Mouse (Mus musculus): Measurements from ENCODE around the gene Zfp462. TPM values are rescaled to one million over a fixed set of nuclear protein-coding genes. Genes with fewer than 3 reads are reported as not detected.
"Not testable (repeated sequence)": the region's sequence is repeated elsewhere in the genome, so short reads cannot be mapped to it uniquely, and the experiment has no call there.

Gene Zfp462
- polyA plus RNA-seq, 1 experiment: 0.06 TPM

GRCm38 (mm10) chr4:54987926-54988325, 43.1 kb downstream of the Zfp462 start:
- peaks cover 15% of the 10 kb centered on the region for H3K9me3 ChIP-seq
- no peaks in the 10 kb centered on the region for H3K27me3 ChIP-seq (replicated peaks)

GRCm38 (mm10) chr4:54991973-54992372, 47.1 kb downstream of the Zfp462 start:
- Histone ChIP-seq H3K27me3 (replicated peaks) (no peaks in the 10 kb centered on the region), H3K36me3 (replicated peaks; ENCODE audit: low read length) (no peaks in the 10 kb centered on the region), H3K4me3 (replicated peaks) (no peak overlapping the region), H3K4me1 (no peaks in the 10 kb centered on the region), H3K9me3 (peaks cover 16% of the 10 kb centered on the region)
- no peak for TF ChIP-seq GATA1 (IDR thresholded peaks at IDR 0.05; ENCODE audit: borderline replicate concordance, low read length)
- TF ChIP-seq FLI1 (IDR thresholded peaks at IDR 0.05; ENCODE audit: low read length): no peak

More at GRCm38 (mm10) chr4:54987926-54988325, 43.1 kb downstream of the Zfp462 start:
- TF ChIP-seq GATA1 (IDR thresholded peaks at IDR 0.05; ENCODE audit: borderline replicate concordance, low read length): no peak
- no peak for TF ChIP-seq FLI1 (IDR thresholded peaks at IDR 0.05; ENCODE audit: low read length)
- Histone ChIP-seq H3K4me1 (no peaks in the 10 kb centered on the region), H3K4me3 (replicated peaks) (no peak overlapping the region), H3K36me3 (replicated peaks; ENCODE audit: low read length) (no peaks in the 10 kb centered on the region)

- H3K27me3 ChIP-seq (replicated peaks); H3K36me3 ChIP-seq (replicated peaks; ENCODE audit: low read length); H3K4me1 ChIP-seq; H3K4me3 ChIP-seq (replicated peaks): not testable (repeated sequence)
- peaks cover 19% of the 10 kb centered on the region for H3K9me3 ChIP-seq
Measured at GRCm38 (mm10) chr4:54993001-54993400, 48.2 kb downstream of the Zfp462 start.

- Histone ChIP-seq H3K9me3 (peaks cover 20% of the 10 kb centered on the region), H3K27me3 (replicated peaks) (no peaks in the 10 kb centered on the region), H3K4me3 (replicated peaks) (no peak overlapping the region), H3K36me3 (replicated peaks; ENCODE audit: low read length) (no peaks in the 10 kb centered on the region), H3K4me1 (no peaks in the 10 kb centered on the region)
- TF ChIP-seq FLI1 (IDR thresholded peaks at IDR 0.05; ENCODE audit: low read length) (no peak), GATA1 (IDR thresholded peaks at IDR 0.05; ENCODE audit: borderline replicate concordance, low read length) (no peak)
Measured at GRCm38 (mm10) chr4:54995258-54995657, 50.4 kb downstream of the Zfp462 start.

GRCm38 (mm10) chr4:54996064-54996463, 51.2 kb downstream of the Zfp462 start:
- Histone ChIP-seq H3K27me3 (replicated peaks) (no peaks in the 10 kb centered on the region), H3K4me3 (replicated peaks) (no peak overlapping the region), H3K4me1 (no peaks in the 10 kb centered on the region), H3K9me3 (peaks cover 20% of the 10 kb centered on the region), H3K36me3 (replicated peaks; ENCODE audit: low read length) (no peaks in the 10 kb centered on the region)
- TF ChIP-seq FLI1 (IDR thresholded peaks at IDR 0.05; ENCODE audit: low read length): no peak
- no peak for TF ChIP-seq GATA1 (IDR thresholded peaks at IDR 0.05; ENCODE audit: borderline replicate concordance, low read length)

- TF ChIP-seq FLI1 (IDR thresholded peaks at IDR 0.05; ENCODE audit: low read length) (no peak), GATA1 (IDR thresholded peaks at IDR 0.05; ENCODE audit: borderline replicate concordance, low read length) (no peak)
- Histone ChIP-seq H3K27me3 (replicated peaks) (no peaks in the 10 kb centered on the region), H3K9me3 (peaks cover 17% of the 10 kb centered on the region), H3K4me3 (replicated peaks) (no peak overlapping the region), H3K36me3 (replicated peaks; ENCODE audit: low read length) (no peaks in the 10 kb centered on the region), H3K4me1 (no peaks in the 10 kb centered on the region)
Measured at GRCm38 (mm10) chr4:54998146-54998841, 53.4 kb downstream of the Zfp462 start.

- Histone ChIP-seq H3K36me3 (replicated peaks; ENCODE audit: low read length) (no peaks in the 10 kb centered on the region), H3K4me1 (no peaks in the 10 kb centered on the region), H3K4me3 (replicated peaks) (no peak overlapping the region), H3K27me3 (replicated peaks) (no peaks in the 10 kb centered on the region), H3K9me3 (peaks cover 14% of the 10 kb centered on the region)
- no peak for TF ChIP-seq FLI1 (IDR thresholded peaks at IDR 0.05; ENCODE audit: low read length)
- no peak for TF ChIP-seq GATA1 (IDR thresholded peaks at IDR 0.05; ENCODE audit: borderline replicate concordance, low read length)
Measured at GRCm38 (mm10) chr4:54999556-54999955, 54.7 kb downstream of the Zfp462 start.

GRCm38 (mm10) chr4:55001386-55001785, 56.5 kb downstream of the Zfp462 start:
- Histone ChIP-seq H3K9me3 (peaks cover 19% of the 10 kb centered on the region), H3K27me3 (replicated peaks) (no peaks in the 10 kb centered on the region), H3K4me3 (replicated peaks) (no peak overlapping the region), H3K4me1 (no peaks in the 10 kb centered on the region), H3K36me3 (replicated peaks; ENCODE audit: low read length) (no peaks in the 10 kb centered on the region)
- TF ChIP-seq GATA1 (IDR thresholded peaks at IDR 0.05; ENCODE audit: borderline replicate concordance, low read length) (no peak), FLI1 (IDR thresholded peaks at IDR 0.05; ENCODE audit: low read length) (no peak)

- H3K4me3 ChIP-seq (replicated peaks): no peak overlapping the region
- no peaks in the 10 kb centered on the region for H3K27me3 ChIP-seq (replicated peaks)
- H3K36me3 ChIP-seq (replicated peaks; ENCODE audit: low read length): no peaks in the 10 kb centered on the region
- peaks cover 11% of the 10 kb centered on the region for H3K9me3 ChIP-seq
- TF ChIP-seq GATA1 (IDR thresholded peaks at IDR 0.05; ENCODE audit: borderline replicate concordance, low read length) (no peak), FLI1 (IDR thresholded peaks at IDR 0.05; ENCODE audit: low read length) (no peak)
- H3K4me1 ChIP-seq: no peaks in the 10 kb centered on the region
Measured at GRCm38 (mm10) chr4:55003128-55003527, 58.3 kb downstream of the Zfp462 start.

GRCm38 (mm10) chr4:55005066-55005465, 60.2 kb downstream of the Zfp462 start:
- Histone ChIP-seq H3K9me3 (peaks cover 30% of the 10 kb centered on the region), H3K36me3 (replicated peaks; ENCODE audit: low read length) (no peaks in the 10 kb centered on the region), H3K27me3 (replicated peaks) (no peaks in the 10 kb centered on the region), H3K4me1 (no peaks in the 10 kb centered on the region), H3K4me3 (replicated peaks) (no peak overlapping the region)
- no peak for TF ChIP-seq FLI1 (IDR thresholded peaks at IDR 0.05; ENCODE audit: low read length)
- TF ChIP-seq GATA1 (IDR thresholded peaks at IDR 0.05; ENCODE audit: borderline replicate concordance, low read length): no peak
